Mouse (Mus musculus) kidney, adult 2 months (tissue): ENCODE results near the gene Zfp775. TPM values are rescaled to one million over a fixed set of nuclear protein-coding genes. Genes with fewer than 3 reads are reported as not detected.
"Not testable (repeated sequence)": the region's sequence is repeated elsewhere in the genome, so short reads cannot be mapped to it uniquely, and the experiment has no call there.

Experiments
- DNase-seq: peaks from one replicate; pipeline ENCODE4 v3.0.0; 2021
- H3K27ac ChIP-seq: fragments of 200-500 bp; 2 replicates; pipeline ENCODE4 v1.5.1; 2012; ENCODE audit warnings: low read depth, low read length, control low read depth, inconsistent platforms; ENCODE audit not compliant: insufficient read depth
- H3K27me3 ChIP-seq: fragments of 200-500 bp; replicated peaks from 2 replicates; pipeline ENCODE4 v1.6.1; 2012; ENCODE audit warnings: mild to moderate bottlenecking, moderate library complexity, low read length, inconsistent platforms; ENCODE audit not compliant: control insufficient read depth, insufficient read depth
- H3K36me3 ChIP-seq: fragments of 200-500 bp; 2 replicates; pipeline ENCODE4 v1.6.1; 2012; ENCODE audit warnings: mild to moderate bottlenecking, moderate library complexity, low read length, inconsistent platforms; ENCODE audit not compliant: control insufficient read depth, insufficient read depth
- H3K4me1 ChIP-seq: fragments of 200-500 bp; 2 replicates; pipeline ENCODE4 v1.6.1; 2011; ENCODE audit warnings: low read length; ENCODE audit not compliant: control insufficient read depth, insufficient read depth
- H3K4me3 ChIP-seq: fragments of 200-500 bp; 2 replicates; pipeline ENCODE4 v1.5.1; 2011; ENCODE audit warnings: mild to moderate bottlenecking, low read depth, low read length, control low read depth; ENCODE audit not compliant: insufficient read depth
- CTCF ChIP-seq: fragments of 200-500 bp; conservative IDR thresholded peaks from 2 replicates; pipeline ENCODE4 v1.5.1; 2011; ENCODE audit warnings: low read depth, mild to moderate bottlenecking, control low read depth, low read length, moderate library complexity, mixed read lengths; ENCODE audit not compliant: insufficient read depth, insufficient read length
- POLR2A ChIP-seq: fragments of 200-500 bp; IDR thresholded peaks from one replicate; pipeline ENCODE4 v1.6.1; 2011; ENCODE audit warnings: low read depth, low read length, control low read depth
- WGBS: fragments of 180-500 bp; shearing (Covaris S2); methylation state at CpG from one replicate; pipeline ENCODE4 v1.1.7; 2018; 5-methylcytosine and 5-hydroxymethylcytosine counted together
- polyA plus RNA-seq: library from polyadenylated mRNA; depleted of rRNA; stranded (reverse); fragments of >200 nt; gene quantifications from 2 replicates; pipeline ENCODE4 v1.2.3, GENCODE M21; 2012

Zfp775 gene
- polyA plus RNA-seq, 1 experiment: 4.3 TPM

- TF ChIP-seq CTCF (no peak), POLR2A (no peak)
- under 1% methylated on average over 28 of the region's 28 CpGs for WGBS
- H3K4me1 ChIP-seq: peaks cover 11% of the 10 kb centered on the region; the same call in 1 of the 2 replicates
- peak; percentile 64 for DNase-seq
- H3K36me3 ChIP-seq: peaks cover 2% of the 10 kb centered on the region
- H3K27me3 ChIP-seq: no peaks in the 10 kb centered on the region
- H3K4me3 ChIP-seq: peak overlapping the region; percentile 87
- peak overlapping the region; percentile 95 for H3K27ac ChIP-seq
These were observed 348 bp downstream of the Zfp775 start for GRCm38 (mm10) chr6:48602080-48602741.

- Histone ChIP-seq H3K36me3 (no peaks in the 10 kb centered on the region), H3K4me3 (no peak overlapping the region), H3K27ac (no peak overlapping the region), H3K4me1 (no peaks in the 10 kb centered on the region; the same call in 1 of the 2 replicates), H3K27me3 (no peaks in the 10 kb centered on the region)
- WGBS: 41% methylated on average over 2 of the region's 2 CpGs
- DNase-seq: peak; percentile 53
- TF ChIP-seq CTCF (no peak), POLR2A (no peak)
These were observed 6.3 kb downstream of the Zfp775 start for GRCm38 (mm10) chr6:48608124-48608523.

- Histone ChIP-seq H3K27ac (no peak overlapping the region), H3K36me3 (no peaks in the 10 kb centered on the region), H3K4me3 (no peak overlapping the region), H3K4me1 (no peaks in the 10 kb centered on the region; the same call in 1 of the 2 replicates), H3K27me3 (no peaks in the 10 kb centered on the region)
- no peak for TF ChIP-seq CTCF
- TF ChIP-seq POLR2A: no peak
- 83% methylated on average over 7 of the region's 7 CpGs for WGBS
- DNase-seq: no peak
These were observed 7.6 kb downstream of the Zfp775 start for GRCm38 (mm10) chr6:48609512-48609911.

GRCm38 (mm10) chr6:48610657-48611056 is 8.8 kb downstream of the Zfp775 start:
- H3K4me1 ChIP-seq: no peaks in the 10 kb centered on the region
- no peak for DNase-seq
- H3K4me3 ChIP-seq: no peak overlapping the region
- H3K27me3 ChIP-seq: no peaks in the 10 kb centered on the region
- 75% methylated on average over 3 of the region's 3 CpGs for WGBS
- H3K36me3 ChIP-seq: no peaks in the 10 kb centered on the region
- TF ChIP-seq POLR2A (no peak), CTCF (no peak; the same call in 1 of the 2 replicates)
- no peak overlapping the region for H3K27ac ChIP-seq

- H3K27ac ChIP-seq: no peak overlapping the region
- WGBS: 90% methylated on average over 4 of the region's 4 CpGs
These were observed 11.6 kb downstream of the Zfp775 start for GRCm38 (mm10) chr6:48613464-48613863.

DNA sequence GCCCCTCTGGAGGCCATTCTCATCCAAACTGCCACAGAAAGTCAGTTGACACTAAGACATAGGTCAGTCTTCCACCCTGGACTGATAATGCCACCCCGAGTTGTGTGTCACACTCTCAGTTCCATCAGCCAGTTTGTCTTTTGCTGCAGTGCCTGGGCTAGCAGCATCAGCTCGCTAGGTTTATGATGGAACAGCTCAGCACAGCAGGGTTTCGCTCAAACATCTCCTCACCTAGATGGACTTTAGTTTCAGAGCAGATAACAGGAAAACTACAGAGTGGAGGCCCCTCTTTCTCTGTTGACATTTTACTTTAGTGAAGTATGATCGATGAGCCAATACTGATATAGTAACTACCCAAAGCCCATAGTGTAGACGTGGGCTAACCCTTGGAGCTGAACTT is 12.9 kb downstream of the Zfp775 start:
- no peaks in the 10 kb centered on the region for H3K36me3 ChIP-seq
- DNase-seq: no peak
- no peaks in the 10 kb centered on the region for H3K4me1 ChIP-seq
- 96% methylated on average over 5 of the region's 5 CpGs for WGBS
- no peak overlapping the region for H3K27ac ChIP-seq
- no peaks in the 10 kb centered on the region for H3K27me3 ChIP-seq
- TF ChIP-seq POLR2A: no peak
- TF ChIP-seq CTCF: no peak
- H3K4me3 ChIP-seq: no peak overlapping the region

More at GRCm38 (mm10) chr6:48613464-48613863, 11.6 kb downstream of the Zfp775 start:
- H3K4me1 ChIP-seq: no peaks in the 10 kb centered on the region
- H3K4me3 ChIP-seq: no peak overlapping the region
- H3K36me3 ChIP-seq: no peaks in the 10 kb centered on the region
- H3K27me3 ChIP-seq: no peaks in the 10 kb centered on the region
- TF ChIP-seq POLR2A (no peak), CTCF (no peak)
- DNase-seq: no peak

DNA sequence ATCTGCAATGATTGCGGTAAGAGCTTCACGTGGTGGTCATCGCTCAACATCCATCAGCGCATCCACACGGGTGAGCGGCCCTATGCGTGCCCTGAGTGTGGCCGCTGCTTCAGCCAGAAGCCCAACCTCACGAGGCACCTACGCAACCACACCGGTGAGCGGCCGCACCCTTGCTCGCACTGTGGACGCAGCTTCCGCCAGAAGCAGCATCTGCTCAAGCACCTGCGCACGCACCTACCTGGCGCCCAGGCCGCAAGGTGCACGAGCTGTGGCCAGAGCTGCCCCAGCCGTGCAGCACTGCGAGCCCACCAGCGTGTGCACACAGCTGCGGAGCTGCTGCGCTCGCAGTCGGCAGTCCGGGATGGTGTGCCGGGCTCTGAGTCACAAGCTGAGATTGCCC is 18.2 kb downstream of the Zfp775 start:
- DNase-seq: no peak
- no peak for TF ChIP-seq POLR2A
- TF ChIP-seq CTCF: no peak
- no peaks in the 10 kb centered on the region for H3K4me1 ChIP-seq
- no peak overlapping the region for H3K27ac ChIP-seq
- no peak overlapping the region for H3K4me3 ChIP-seq
- H3K27me3 ChIP-seq: no peaks in the 10 kb centered on the region
- H3K36me3 ChIP-seq: no peaks in the 10 kb centered on the region
- 96% methylated on average over 30 of the region's 30 CpGs for WGBS

DNA sequence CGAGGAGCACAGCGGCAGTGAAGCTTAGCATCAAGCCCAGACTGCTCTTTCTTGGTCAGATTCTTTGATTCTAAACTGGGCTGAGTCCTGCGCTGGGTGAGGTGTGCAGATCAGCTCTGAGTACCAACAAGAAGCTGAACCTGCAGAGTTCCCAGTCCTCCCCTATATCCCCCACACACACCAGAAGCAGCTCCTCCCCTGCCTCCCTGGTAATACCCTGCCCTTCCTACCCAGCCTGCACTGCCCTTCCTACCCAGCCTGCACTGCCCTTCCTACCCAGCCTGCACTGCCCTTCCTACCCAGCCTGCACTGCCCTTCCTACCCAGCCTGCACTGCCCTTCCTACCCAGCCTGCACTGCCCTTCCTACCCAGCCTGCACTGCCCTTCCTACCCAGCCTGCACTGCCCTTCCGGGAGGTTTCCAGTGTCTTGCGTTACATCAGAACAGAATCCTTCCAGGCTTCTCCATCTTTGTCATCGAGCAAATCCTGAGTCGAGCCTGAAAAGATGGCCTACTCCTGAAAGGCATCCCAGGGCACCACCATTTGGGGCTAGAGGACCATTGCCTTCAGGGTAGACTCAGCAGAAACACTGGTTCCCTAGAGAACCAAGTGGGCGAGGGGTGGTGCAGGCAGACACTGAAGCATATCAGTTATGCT is 20.5 kb downstream of the Zfp775 start:
- 91% methylated on average over 8 of the region's 8 CpGs for WGBS
- H3K27ac ChIP-seq, H3K36me3 ChIP-seq, H3K4me3 ChIP-seq, DNase-seq, H3K4me1 ChIP-seq, H3K27me3 ChIP-seq: not testable (repeated sequence)
